Mouse (Mus musculus) gastrocnemius, adult 18-20 months (tissue): ENCODE measurements around the gene Itln1. TPM values are rescaled to one million over a fixed set of nuclear protein-coding genes. Genes with fewer than 3 reads are reported as not detected.

Source experiments
- total RNA-seq, 2 experiments: library from RNA; stranded (reverse); gene quantifications; 2 replicates each; pipeline ENCODE4 v1.2.3; 2021

Itln1 gene
- total RNA-seq, 2 experiments from 2014 or later: not detected

Other genes starting within 250 kb of the Itln1 start
- gene Usp21, start 247.3 kb downstream of the Itln1 start, total RNA-seq: 10 to 100 TPM; 15.1 to 19.3 TPM
- 10 to 100 TPM; 85.7 to 96.8 TPM for gene Ufc1, start 240.3 kb downstream of the Itln1 start, total RNA-seq
- gene Dedd, start 206.1 kb downstream of the Itln1 start, total RNA-seq: 10 to 100 TPM; 28.1 to 35.8 TPM
- 10 to 100 TPM; 26.0 to 28.9 TPM for gene Nit1, start 189.6 kb downstream of the Itln1 start, total RNA-seq
- gene Pfdn2, start 189.6 kb downstream of the Itln1 start, total RNA-seq: 100 to 1,000 TPM; 110 to 128 TPM
- not detected for gene Klhdc9, start 174.5 kb downstream of the Itln1 start, total RNA-seq
- not detected for gene Nectin4, start 165.2 kb downstream of the Itln1 start, total RNA-seq
- under 1 TPM; 0.53 to 0.90 TPM for gene Arhgap30, start 146.3 kb downstream of the Itln1 start, total RNA-seq
- gene Usf1, start 124.0 kb downstream of the Itln1 start, total RNA-seq: 10 to 100 TPM; 24.7 to 26.1 TPM
- gene Tstd1, start 116.4 kb downstream of the Itln1 start, total RNA-seq: under 1 TPM; 0.48 to 0.93 TPM
- gene F11r, start 97.8 kb downstream of the Itln1 start, total RNA-seq: 1 to 10 TPM; 3.7 to 7.0 TPM
- 1 to 10 TPM; 1.3 to 1.4 TPM for gene Alyref2, start 31.8 kb downstream of the Itln1 start, total RNA-seq
- gene Cd244a, start 23.9 kb upstream of the Itln1 start, total RNA-seq: under 1 TPM in 1 of 2 experiments, not detected in 1; 0.09 TPM
- under 1 TPM in 1 of 2 experiments, not detected in 1; 0.14 TPM for gene Ly9, start 72.1 kb upstream of the Itln1 start, total RNA-seq
- not detected for gene Slamf7, start 117.7 kb upstream of the Itln1 start, total RNA-seq
- under 1 TPM; 0.46 to 0.69 TPM for gene Cd48, start 146.7 kb upstream of the Itln1 start, total RNA-seq
- gene Slamf1, start 231.8 kb upstream of the Itln1 start, total RNA-seq: under 1 TPM; 0.07 to 0.09 TPM